Mouse (Mus musculus) spleen, postnatal 10 days (tissue): ENCODE data around the gene AI593442.

ENCODE experiments used
- DNase-seq, 2 experiments: peaks; one replicate each; pipeline ENCODE4 v3.0.0; 2021 to 2022; ENCODE audit warnings: low spot score in 2 of 2

The AI593442 gene

DNA sequence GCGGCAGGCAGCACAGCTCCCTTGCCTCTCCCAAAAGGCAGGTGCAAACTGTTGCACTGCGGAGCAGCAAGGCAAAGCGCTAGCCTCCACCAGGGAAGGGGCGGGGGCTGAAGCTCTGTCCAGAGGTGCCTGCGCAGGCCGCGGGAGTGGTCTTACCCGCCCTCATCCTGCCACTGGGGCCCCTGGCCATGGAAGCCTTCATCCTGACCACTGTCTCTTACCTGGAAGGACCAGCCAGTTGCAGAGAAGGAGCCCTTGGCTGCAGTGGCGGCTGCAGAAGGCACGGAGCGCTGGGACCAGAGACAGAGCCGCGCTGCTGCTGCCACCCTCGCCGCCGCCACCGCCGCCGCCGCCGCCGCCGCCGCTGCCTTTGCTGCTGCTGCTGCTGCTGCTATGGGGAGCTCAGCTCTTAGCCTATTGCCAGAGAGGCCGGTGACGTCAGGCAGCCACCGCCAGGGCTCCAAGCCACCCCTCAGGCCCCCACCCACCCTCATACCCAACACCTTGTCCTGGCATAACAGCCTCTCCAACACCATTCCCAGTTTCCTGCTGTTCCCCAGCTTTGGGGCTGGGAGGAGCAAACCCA is at the start of gene AI593442:
AI593442 (minus strand) TSS at position 419 of the 586 bp plus-strand sequence.
- DNase-seq: no peak

GRCm38 (mm10) chr9:52728806-52729205 is 49.2 kb upstream of the AI593442 start:
- no peak for DNase-seq

- no peak for DNase-seq
Observed at GRCm38 (mm10) chr9:52722626-52723025, 43.0 kb upstream of the AI593442 start.

GRCm38 (mm10) chr9:52719562-52719961 is 40.0 kb upstream of the AI593442 start:
- DNase-seq: no peak

DNA sequence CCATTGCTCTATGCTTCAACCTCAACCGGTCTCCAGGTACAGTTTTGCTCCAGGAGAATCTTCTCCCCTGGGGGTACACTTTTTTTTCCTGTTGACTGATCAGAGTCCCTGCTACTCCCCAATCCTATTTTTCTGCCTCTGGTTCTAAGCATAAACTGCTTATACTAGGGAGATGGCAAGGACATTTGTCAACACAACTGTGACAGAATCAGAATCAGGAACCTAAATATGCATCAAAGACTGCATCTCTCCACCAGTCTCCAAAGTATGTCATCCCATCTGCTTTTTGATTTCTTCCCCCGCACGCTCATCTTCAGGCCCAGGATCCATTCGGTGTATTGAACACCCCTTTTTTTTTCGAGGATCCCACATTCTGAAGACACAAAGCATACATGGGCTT is 456 bp upstream of the AI593442 start:
- DNase-seq: no peak

- no peak for DNase-seq
Observed at GRCm38 (mm10) chr9:52678839-52679215, 753 bp downstream of the AI593442 start.

DNA sequence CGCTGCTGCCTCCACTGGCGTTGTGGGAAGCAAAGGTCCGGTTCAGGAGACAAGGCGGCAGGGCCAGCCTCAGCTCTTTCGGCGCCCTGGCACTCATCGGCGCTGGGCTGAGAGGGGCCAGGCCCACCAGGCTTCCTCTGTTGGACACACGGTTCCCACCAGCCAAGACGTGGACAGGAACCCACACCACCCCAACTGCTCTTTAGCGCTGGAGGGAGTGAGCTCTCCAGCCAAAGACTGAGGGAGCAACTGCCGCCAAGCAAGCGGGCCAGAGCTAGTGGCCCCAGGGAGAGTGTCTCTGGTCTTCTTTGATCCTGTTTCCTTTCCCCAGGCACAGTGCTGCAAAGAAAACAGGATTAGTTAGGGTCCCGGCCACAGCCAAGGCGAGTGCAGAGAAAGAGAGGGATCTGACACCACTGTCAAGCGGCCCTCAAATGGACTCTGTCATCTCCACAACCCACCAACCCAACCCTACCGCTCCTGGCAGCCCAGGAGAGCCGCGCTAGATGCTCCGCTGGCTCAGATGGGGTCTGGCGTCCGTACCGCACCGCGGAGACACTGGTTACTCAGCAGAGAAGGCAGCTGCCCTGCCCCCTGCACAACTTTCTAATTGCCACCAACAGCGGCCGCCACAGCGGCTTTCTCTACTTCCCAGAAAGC is 1.3 kb downstream of the AI593442 start:
- no peak for DNase-seq

GRCm38 (mm10) chr9:52676587-52676986 is 3.0 kb downstream of the AI593442 start:
- peak in 1 of 2 experiments; percentile 34 for DNase-seq

GRCm38 (mm10) chr9:52675937-52676336 is 3.6 kb downstream of the AI593442 start:
- DNase-seq: no peak

- DNase-seq: no peak
Observed at GRCm38 (mm10) chr9:52661422-52661821, 18.2 kb downstream of the AI593442 start.

GRCm38 (mm10) chr9:52650341-52650951 is 29.1 kb downstream of the AI593442 start:
- DNase-seq: no peak

DNA sequence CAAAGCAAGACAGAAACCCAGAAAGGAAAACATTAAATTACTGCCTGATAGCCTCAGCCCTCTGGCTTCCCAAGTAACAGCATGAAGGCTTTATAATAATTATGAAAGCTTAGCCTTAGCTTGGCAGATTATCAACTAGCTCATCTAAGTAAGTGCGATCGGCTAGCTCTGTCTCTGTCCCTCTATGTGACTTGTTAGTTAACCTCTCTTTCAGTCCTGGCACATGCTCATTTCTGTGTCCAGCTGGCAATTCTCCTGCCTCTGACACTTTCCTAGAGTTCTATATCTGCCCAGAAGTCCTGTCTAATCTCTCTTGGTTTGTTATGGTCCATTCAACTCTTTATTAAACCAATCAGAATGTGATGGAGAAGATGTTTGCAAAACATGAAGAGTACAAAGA is 34.3 kb downstream of the AI593442 start:
- DNase-seq: no peak

- DNase-seq: no peak
Observed at GRCm38 (mm10) chr9:52644626-52645025, 35.0 kb downstream of the AI593442 start.

- no peak for DNase-seq
Observed at GRCm38 (mm10) chr9:52644156-52644555, 35.4 kb downstream of the AI593442 start.

GRCm38 (mm10) chr9:52635991-52636390 is 43.6 kb downstream of the AI593442 start:
- DNase-seq: no peak

DNA sequence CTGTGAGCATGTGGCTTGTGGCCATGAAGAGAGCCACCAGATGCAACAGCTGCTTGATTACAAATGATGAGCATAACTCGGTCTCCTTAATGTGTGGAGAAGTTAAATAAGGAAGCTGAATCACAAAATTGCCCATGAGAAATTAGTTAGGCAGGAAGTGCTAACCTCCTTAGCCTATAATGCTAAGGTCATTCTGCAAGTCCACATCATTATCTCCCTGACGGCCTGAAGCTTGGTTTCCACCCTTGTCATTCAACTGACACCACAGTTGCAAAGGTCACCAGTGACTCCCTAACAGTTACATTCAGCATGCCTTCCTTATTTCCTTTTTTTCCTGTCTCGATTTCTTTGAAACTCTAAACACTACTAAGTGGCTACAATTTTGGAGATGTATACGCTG is 55.7 kb downstream of the AI593442 start:
- DNase-seq: no peak
